ENCODE assay signal across 8 mouse cellular contexts in genomic region chr4:123080791-123081190, GRCm38 (mm10). TPM values are rescaled to one million over a fixed set of nuclear protein-coding genes. Genes with fewer than 3 reads are reported as not detected.
DNase-seq lines count a peak whose midpoint lies in the region; ATAC-seq and TF ChIP-seq lines count a peak whose summit lies in the region.
"Had no signal": no experiment of that assay in that cellular context is flagged by ENCODE, and none has a peak within 500 bp of the region (broad histone marks: within the 10 kb centered on the region; RNA-seq: fewer than 3 reads in every experiment).

No protein-coding gene starts in this region.

- no peak overlapping the region for H3K9ac ChIP-seq in midbrain, embryonic 14.5 days (replicated peaks; ENCODE audit: low read length)
- no peak overlapping the region for H3K9ac ChIP-seq in intestine, postnatal 0 days (ENCODE audit: low read depth, low read length)
- H3K9ac ChIP-seq in heart, embryonic 12.5 days: no peak overlapping the region
- H3K9ac ChIP-seq: neural tube, embryonic 12.5 days had no signal

- no peaks in the 10 kb centered on the region for H3K9me3 ChIP-seq in midbrain, embryonic 10.5 days (replicated peaks)
- H3K9me3 ChIP-seq in midbrain, embryonic 14.5 days (ENCODE audit: control insufficient read depth, low read length): no peaks in the 10 kb centered on the region
- H3K9me3 ChIP-seq in intestine, postnatal 0 days (ENCODE audit: control insufficient read depth): no peaks in the 10 kb centered on the region
- H3K9me3 ChIP-seq in heart, embryonic 12.5 days (replicated peaks): 0 out of 2 replicates have a peak, but pooled peaks cover 3% of the 10 kb centered on the region
- H3K9me3 ChIP-seq: neural tube, embryonic 12.5 days had no signal

- H3K36me3 ChIP-seq in midbrain, embryonic 10.5 days: no peaks in the 10 kb centered on the region
- no peaks in the 10 kb centered on the region for H3K36me3 ChIP-seq in midbrain, embryonic 14.5 days (ENCODE audit: control insufficient read depth, insufficient read depth, low read length)
- H3K36me3 ChIP-seq in intestine, postnatal 0 days (ENCODE audit: control insufficient read depth, insufficient read depth): no peaks in the 10 kb centered on the region
- no peaks in the 10 kb centered on the region for H3K36me3 ChIP-seq in heart, embryonic 12.5 days
- H3K36me3 ChIP-seq: neural tube, embryonic 12.5 days had no signal

- WGBS in midbrain, embryonic 10.5 days: 47% methylated on average over 13 of the region's 13 CpGs
- 43% methylated on average over 13 of the region's 13 CpGs for WGBS in midbrain, embryonic 14.5 days
- WGBS in intestine, postnatal 0 days: 31% methylated on average over 13 of the region's 13 CpGs
- 58% methylated on average over 13 of the region's 13 CpGs for WGBS in heart, embryonic 12.5 days

- H3K4me2 ChIP-seq in midbrain, embryonic 14.5 days (ENCODE audit: low read length): no peak overlapping the region
- no peak overlapping the region for H3K4me2 ChIP-seq in intestine, postnatal 0 days (replicated peaks; ENCODE audit: low read depth)
- no peak overlapping the region for H3K4me2 ChIP-seq in heart, embryonic 12.5 days
- H3K4me2 ChIP-seq: neural tube, embryonic 12.5 days had no signal

- no peak for ATAC-seq in midbrain, embryonic 14.5 days (ENCODE audit: low FRiP score, low TSS enrichment)
- peak; percentile 66; the same call in 1 of the 2 replicates for ATAC-seq in intestine, postnatal 0 days
- ATAC-seq in megakaryocyte-erythroid progenitor cell, adult 5-6 weeks (replicated peaks; ENCODE audit: low FRiP score, low TSS enrichment, poor library complexity, severe bottlenecking): peak; percentile 62
- ATAC-seq in heart, embryonic 12.5 days (ENCODE audit: insufficient number of reproducible peaks, low FRiP score): no peak

- TF ChIP-seq CTCF in intestine, postnatal 0 days (IDR thresholded peaks at IDR 0.05; ENCODE audit: low read depth): no peak

- no peak overlapping the region for H3K4me3 ChIP-seq in midbrain, embryonic 10.5 days
- no peak overlapping the region for H3K4me3 ChIP-seq in midbrain, embryonic 14.5 days (replicated peaks; ENCODE audit: low read depth, low read length)
- H3K4me3 ChIP-seq in intestine, postnatal 0 days (ENCODE audit: low read depth, low read length): no peak overlapping the region
- H3K4me3 ChIP-seq in heart, embryonic 12.5 days: no peak overlapping the region
- H3K4me3 ChIP-seq: neural tube, embryonic 12.5 days had no signal

- DNase-seq in midbrain, embryonic 10.5 days (ENCODE audit: low spot score): no peak
- DNase-seq in midbrain, embryonic 14.5 days: no peak
- DNase-seq in urinary bladder, postnatal 14 days (ENCODE audit: low spot score): peak; percentile 86
- DNase-seq in yolk sac, embryonic 10.5 days (ENCODE audit: low spot score): no peak

- H3K27me3 ChIP-seq in midbrain, embryonic 10.5 days (ENCODE audit: low read depth, poor library complexity, severe bottlenecking): no peaks in the 10 kb centered on the region; the same call in 1 of the 2 replicates
- no peaks in the 10 kb centered on the region for H3K27me3 ChIP-seq in midbrain, embryonic 14.5 days (ENCODE audit: control insufficient read depth, insufficient read depth, low read length)
- no peaks in the 10 kb centered on the region for H3K27me3 ChIP-seq in intestine, postnatal 0 days (replicated peaks; ENCODE audit: control insufficient read depth, insufficient read depth, low read length)
- peaks cover 31% of the 10 kb centered on the region for H3K27me3 ChIP-seq in heart, embryonic 12.5 days (replicated peaks)
- H3K27me3 ChIP-seq: neural tube, embryonic 12.5 days had no signal

- H3K27ac ChIP-seq in midbrain, embryonic 10.5 days (replicated peaks): peak overlapping the region; percentile 7
- no peak overlapping the region for H3K27ac ChIP-seq in midbrain, embryonic 14.5 days (replicated peaks; ENCODE audit: low read depth, low read length)
- no peak overlapping the region for H3K27ac ChIP-seq in intestine, postnatal 0 days (ENCODE audit: low read depth, low read length)
- no peak overlapping the region for H3K27ac ChIP-seq in heart, embryonic 12.5 days (ENCODE audit: poor library complexity, severe bottlenecking)
- H3K27ac ChIP-seq: neural tube, embryonic 12.5 days had no signal

- peaks cover 21% of the 10 kb centered on the region for H3K4me1 ChIP-seq in midbrain, embryonic 10.5 days
- H3K4me1 ChIP-seq in midbrain, embryonic 14.5 days (ENCODE audit: control insufficient read depth, insufficient read depth, low read length): no peaks in the 10 kb centered on the region
- H3K4me1 ChIP-seq in intestine, postnatal 0 days (replicated peaks; ENCODE audit: control insufficient read depth, insufficient read depth, low read length): no peaks in the 10 kb centered on the region
- no peaks in the 10 kb centered on the region for H3K4me1 ChIP-seq in heart, embryonic 12.5 days (replicated peaks)
- H3K4me1 ChIP-seq: neural tube, embryonic 12.5 days had no signal

RNA-seq across cellular contexts. Expression of gene Bmp8b, which starts 24.2 kb away (rescaled TPM):
- polyA plus RNA-seq in midbrain, embryonic 10.5 days (2016; fragmentation: Nextera tagmentation; extraction: Ambion mirVana): 0.07 and 0.09 TPM in 2 replicates
- 0.08 and 0.25 TPM in 2 replicates for polyA plus RNA-seq in midbrain, embryonic 14.5 days (2014; fragmentation: Nextera tagmentation; extraction: Ambion mirVana)
- 0.30 and 0.41 TPM in 2 replicates for polyA plus RNA-seq in intestine, postnatal 0 days (2015; fragmentation: Nextera tagmentation; extraction: Ambion mirVana)
- total RNA-seq in megakaryocyte-erythroid progenitor cell, adult 5-6 weeks (2014; fragmentation: Nextera tagmentation): 0.33 TPM in 1 of 2 replicates, not detected in the other
- total RNA-seq in megakaryocyte-erythroid progenitor cell, adult 5-6 weeks (2017): not detected in 2 replicates
- polyA plus RNA-seq in heart, embryonic 12.5 days (2016; fragmentation: Nextera tagmentation; extraction: Ambion mirVana): 0.17 TPM in 1 of 2 replicates, not detected in the other

RNA-seq across cellular contexts. Expression of gene Oxct2b, which starts 35.3 kb away (rescaled TPM):
- polyA plus RNA-seq in midbrain, embryonic 10.5 days (2016; fragmentation: Nextera tagmentation; extraction: Ambion mirVana): 0.07 TPM in 2 replicates
- 0.30 and 0.55 TPM in 2 replicates for polyA plus RNA-seq in midbrain, embryonic 14.5 days (2014; fragmentation: Nextera tagmentation; extraction: Ambion mirVana)
- 0.31 and 0.52 TPM in 2 replicates for polyA plus RNA-seq in intestine, postnatal 0 days (2015; fragmentation: Nextera tagmentation; extraction: Ambion mirVana)
- total RNA-seq in megakaryocyte-erythroid progenitor cell, adult 5-6 weeks (2014; fragmentation: Nextera tagmentation): not detected in 2 replicates
- total RNA-seq in megakaryocyte-erythroid progenitor cell, adult 5-6 weeks (2017): not detected in 2 replicates
- not detected in 2 replicates for polyA plus RNA-seq in heart, embryonic 12.5 days (2016; fragmentation: Nextera tagmentation; extraction: Ambion mirVana)

RNA-seq across cellular contexts. Expression of gene Ppie, which starts 59.0 kb away (rescaled TPM):
- polyA plus RNA-seq in midbrain, embryonic 10.5 days (2016; fragmentation: Nextera tagmentation; extraction: Ambion mirVana): 127 and 136 TPM in 2 replicates
- 61.7 and 65.7 TPM in 2 replicates for polyA plus RNA-seq in midbrain, embryonic 14.5 days (2014; fragmentation: Nextera tagmentation; extraction: Ambion mirVana)
- 30.9 and 31.5 TPM in 2 replicates for polyA plus RNA-seq in intestine, postnatal 0 days (2015; fragmentation: Nextera tagmentation; extraction: Ambion mirVana)
- 74.5 and 87.1 TPM in 2 replicates for total RNA-seq in megakaryocyte-erythroid progenitor cell, adult 5-6 weeks (2014; fragmentation: Nextera tagmentation)
- 61.6 and 78.6 TPM in 2 replicates for total RNA-seq in megakaryocyte-erythroid progenitor cell, adult 5-6 weeks (2017)
- polyA plus RNA-seq in heart, embryonic 12.5 days (2016; fragmentation: Nextera tagmentation; extraction: Ambion mirVana): 54.0 and 59.3 TPM in 2 replicates

Comparison
In these comparisons a context has a peak if more than half of its experiments do, and no peak if none do; other contexts are left out.
1. ATAC-seq: peak in intestine, postnatal 0 days (single experiment) and megakaryocyte-erythroid progenitor cell, adult 5-6 weeks (single experiment); none in midbrain, embryonic 14.5 days (single experiment) and heart, embryonic 12.5 days (single experiment).